Mouse (Mus musculus): ENCODE measurements around the gene Htra3. TPM values are rescaled to one million over a fixed set of nuclear protein-coding genes. Genes with fewer than 3 reads are reported as not detected.

Gene Htra3
- polyA plus RNA-seq, 1 experiment = not detected

- Histone ChIP-seq H3K27ac (ENCODE audit: control insufficient read depth, insufficient read depth, low read depth, low read length, poor library complexity) (no peak overlapping the region), H3K4me3 (replicated peaks; ENCODE audit: control insufficient read depth, low read depth, low read length) (no peak overlapping the region), H3K4me1 (ENCODE audit: control insufficient read depth, insufficient read depth, low read length) (no peaks in the 10 kb centered on the region; the same call in 1 of the 2 replicates)
- 53% methylated on average over 4 of the region's 4 CpGs for WGBS
- TF ChIP-seq CTCF (IDR thresholded peaks at IDR 0.05; ENCODE audit: control insufficient read depth, insufficient read depth, low read length) (no peak), POLR2A (IDR thresholded peaks at IDR 0.05; ENCODE audit: borderline replicate concordance, control insufficient read depth, low read depth, low read length) (no peak)
Measured at GRCm38 (mm10) chr5:35674081-35674555, 5.5 kb downstream of the Htra3 start.

GRCm38 (mm10) chr5:35673086-35673485 lies 6.5 kb downstream of the Htra3 start:
- 19% methylated on average over 7 of the region's 7 CpGs for WGBS
- Histone ChIP-seq H3K27ac (ENCODE audit: control insufficient read depth, insufficient read depth, low read depth, low read length, poor library complexity) (no peak overlapping the region), H3K4me3 (replicated peaks; ENCODE audit: control insufficient read depth, low read depth, low read length) (no peak overlapping the region), H3K4me1 (ENCODE audit: control insufficient read depth, insufficient read depth, low read length) (no peaks in the 10 kb centered on the region; the same call in 1 of the 2 replicates)
- TF ChIP-seq CTCF (IDR thresholded peaks at IDR 0.05; ENCODE audit: control insufficient read depth, insufficient read depth, low read length) = no peak
- no peak for TF ChIP-seq POLR2A (IDR thresholded peaks at IDR 0.05; ENCODE audit: borderline replicate concordance, control insufficient read depth, low read depth, low read length)

DNA sequence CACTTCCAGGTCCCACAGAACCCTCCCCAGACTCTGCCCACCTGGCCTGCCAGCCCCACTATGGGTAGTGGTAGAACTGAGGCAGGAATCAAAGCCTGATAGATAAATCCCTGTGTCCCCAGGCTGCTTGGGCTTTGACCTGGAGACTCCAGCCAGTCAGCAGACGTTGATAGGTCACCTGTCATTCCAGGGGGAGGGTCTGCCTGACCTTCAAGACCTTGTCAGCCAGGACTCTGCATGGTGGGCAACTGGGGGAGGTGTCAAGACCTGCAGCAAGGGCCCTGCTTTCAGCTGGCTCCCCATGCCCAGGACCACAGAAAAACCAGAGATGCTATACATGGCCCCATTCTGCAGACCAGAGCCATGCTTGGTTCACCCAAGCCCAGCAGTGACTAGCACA lies 7.0 kb downstream of the Htra3 start:
- WGBS = 80% methylated on average over 1 of the region's 1 CpGs
- Histone ChIP-seq H3K27ac (ENCODE audit: control insufficient read depth, insufficient read depth, low read depth, low read length, poor library complexity) (no peak overlapping the region), H3K4me1 (ENCODE audit: control insufficient read depth, insufficient read depth, low read length) (no peaks in the 10 kb centered on the region; the same call in 1 of the 2 replicates), H3K4me3 (replicated peaks; ENCODE audit: control insufficient read depth, low read depth, low read length) (no peak overlapping the region)
- no peak for TF ChIP-seq CTCF (IDR thresholded peaks at IDR 0.05; ENCODE audit: control insufficient read depth, insufficient read depth, low read length)
- TF ChIP-seq POLR2A (IDR thresholded peaks at IDR 0.05; ENCODE audit: borderline replicate concordance, control insufficient read depth, low read depth, low read length) = no peak

- no peak for TF ChIP-seq POLR2A (IDR thresholded peaks at IDR 0.05; ENCODE audit: borderline replicate concordance, control insufficient read depth, low read depth, low read length)
- WGBS = 80% methylated on average over 9 of the region's 9 CpGs
- Histone ChIP-seq H3K27ac (ENCODE audit: control insufficient read depth, insufficient read depth, low read depth, low read length, poor library complexity) (no peak overlapping the region), H3K4me1 (ENCODE audit: control insufficient read depth, insufficient read depth, low read length) (no peaks in the 10 kb centered on the region; the same call in 1 of the 2 replicates), H3K4me3 (replicated peaks; ENCODE audit: control insufficient read depth, low read depth, low read length) (no peak overlapping the region)
Measured at GRCm38 (mm10) chr5:35671474-35671891, 8.1 kb downstream of the Htra3 start.

GRCm38 (mm10) chr5:35670412-35670801 lies 9.2 kb downstream of the Htra3 start:
- 14% methylated on average over 6 of the region's 6 CpGs for WGBS
- Histone ChIP-seq H3K4me1 (ENCODE audit: control insufficient read depth, insufficient read depth, low read length) (no peaks in the 10 kb centered on the region; the same call in 1 of the 2 replicates), H3K4me3 (replicated peaks; ENCODE audit: control insufficient read depth, low read depth, low read length) (no peak overlapping the region), H3K27ac (ENCODE audit: control insufficient read depth, insufficient read depth, low read depth, low read length, poor library complexity) (no peak overlapping the region)
- TF ChIP-seq CTCF (IDR thresholded peaks at IDR 0.05; ENCODE audit: control insufficient read depth, insufficient read depth, low read length) (no peak), POLR2A (IDR thresholded peaks at IDR 0.05; ENCODE audit: borderline replicate concordance, control insufficient read depth, low read depth, low read length) (no peak)

GRCm38 (mm10) chr5:35669747-35670411 lies 9.7 kb downstream of the Htra3 start:
- no peak for TF ChIP-seq CTCF (IDR thresholded peaks at IDR 0.05; ENCODE audit: control insufficient read depth, insufficient read depth, low read length)
- TF ChIP-seq POLR2A (IDR thresholded peaks at IDR 0.05; ENCODE audit: borderline replicate concordance, control insufficient read depth, low read depth, low read length) = no peak
- Histone ChIP-seq H3K4me1 (ENCODE audit: control insufficient read depth, insufficient read depth, low read length) (no peaks in the 10 kb centered on the region; the same call in 1 of the 2 replicates), H3K4me3 (replicated peaks; ENCODE audit: control insufficient read depth, low read depth, low read length) (no peak overlapping the region), H3K27ac (ENCODE audit: control insufficient read depth, insufficient read depth, low read depth, low read length, poor library complexity) (no peak overlapping the region)
- 49% methylated on average over 11 of the region's 11 CpGs for WGBS

GRCm38 (mm10) chr5:35666152-35666551 lies 13.4 kb downstream of the Htra3 start:
- WGBS = 83% methylated on average over 7 of the region's 7 CpGs
- TF ChIP-seq POLR2A (IDR thresholded peaks at IDR 0.05; ENCODE audit: borderline replicate concordance, control insufficient read depth, low read depth, low read length) (no peak), CTCF (IDR thresholded peaks at IDR 0.05; ENCODE audit: control insufficient read depth, insufficient read depth, low read length) (no peak)
- H3K4me1 ChIP-seq (ENCODE audit: control insufficient read depth, insufficient read depth, low read length) = no peaks in the 10 kb centered on the region; the same call in 1 of the 2 replicates
- no peak overlapping the region for H3K27ac ChIP-seq (ENCODE audit: control insufficient read depth, insufficient read depth, low read depth, low read length, poor library complexity)
- no peak overlapping the region for H3K4me3 ChIP-seq (replicated peaks; ENCODE audit: control insufficient read depth, low read depth, low read length)

DNA sequence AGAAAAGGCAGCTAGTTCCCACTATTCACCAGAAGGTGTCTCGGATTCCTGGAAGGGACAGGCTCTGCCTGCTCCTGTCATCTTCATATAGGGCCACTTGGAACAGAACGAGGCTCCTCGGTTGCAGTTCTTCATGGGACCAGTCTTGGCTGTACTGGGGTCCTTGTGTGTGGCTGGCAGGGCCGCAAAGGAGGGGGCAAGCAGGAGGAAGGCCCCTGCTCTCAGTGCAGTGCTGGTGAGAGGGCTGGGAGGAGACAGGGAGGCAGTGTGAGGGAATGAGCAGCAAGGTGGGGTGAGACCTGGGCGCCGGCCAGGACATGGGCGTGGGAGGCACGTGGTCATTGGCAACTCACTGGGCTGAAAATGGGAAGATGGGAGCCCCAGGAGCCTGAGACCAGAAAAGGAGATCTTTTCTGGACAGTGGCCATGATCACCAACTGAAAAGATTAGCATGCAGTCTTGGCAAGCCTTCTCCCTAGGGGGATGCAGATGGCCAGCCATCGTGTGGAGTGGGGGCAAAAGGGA lies 17.5 kb downstream of the Htra3 start:
- Histone ChIP-seq H3K4me1 (ENCODE audit: control insufficient read depth, insufficient read depth, low read length) (no peaks in the 10 kb centered on the region), H3K27ac (ENCODE audit: control insufficient read depth, insufficient read depth, low read depth, low read length, poor library complexity) (no peak overlapping the region), H3K4me3 (replicated peaks; ENCODE audit: control insufficient read depth, low read depth, low read length) (no peak overlapping the region)
- 77% methylated on average over 9 of the region's 9 CpGs for WGBS
- TF ChIP-seq CTCF (IDR thresholded peaks at IDR 0.05; ENCODE audit: control insufficient read depth, insufficient read depth, low read length) (no peak), POLR2A (IDR thresholded peaks at IDR 0.05; ENCODE audit: borderline replicate concordance, control insufficient read depth, low read depth, low read length) (no peak)
